Mouse (Mus musculus): ENCODE data around the gene Agap2. TPM values are rescaled to one million over a fixed set of nuclear protein-coding genes. Genes with fewer than 3 reads are reported as not detected.
A peak's percentile ranks its signal among the peaks of the same experiment; 100 is the strongest.

The Agap2 gene
- polyA plus RNA-seq, 1 experiment from 2014 or later, result 0.32 TPM

GRCm38 (mm10) chr10:127122018-127122417 lies 46.9 kb downstream of the Agap2 start:
- ATAC-seq (no peak), DNase-seq (ENCODE audit: low spot score) (no peak)
- H3K4me3 ChIP-seq (ENCODE audit: low read depth, low read length), result no peak overlapping the region
- no peak overlapping the region for H3K9ac ChIP-seq (replicated peaks; ENCODE audit: low read depth)
- 87% methylated on average over 3 of the region's 3 CpGs for WGBS
- H3K4me2 ChIP-seq (replicated peaks; ENCODE audit: low read depth, low read length), result no peak overlapping the region
- no peak for TF ChIP-seq EP300 (IDR thresholded peaks at IDR 0.05)
- no peak for TF ChIP-seq CTCF (IDR thresholded peaks at IDR 0.05)
- H3K36me3 ChIP-seq (ENCODE audit: insufficient read depth, low read length), result peaks cover 23% of the 10 kb centered on the region
- no peaks in the 10 kb centered on the region for H3K9me3 ChIP-seq (ENCODE audit: low read length)
- no peak overlapping the region for H3K27ac ChIP-seq (ENCODE audit: low read length)
- 0 out of 2 replicates have a peak, but pooled peaks cover 4% of the 10 kb centered on the region for H3K4me1 ChIP-seq (ENCODE audit: insufficient read depth, low read depth, low read length)
- H3K27me3 ChIP-seq (replicated peaks; ENCODE audit: insufficient read depth, low read length), result no peaks in the 10 kb centered on the region

GRCm38 (mm10) chr10:127122784-127123435 lies 47.8 kb downstream of the Agap2 start:
- no peak overlapping the region for H3K27ac ChIP-seq (ENCODE audit: low read length)
- H3K4me2 ChIP-seq (replicated peaks; ENCODE audit: low read depth, low read length), result peak overlapping the region; percentile 57
- 0 out of 2 replicates have a peak overlapping the region, but pooled peaks have one; percentile 16 for H3K4me3 ChIP-seq (ENCODE audit: low read depth, low read length)
- WGBS, result 9% methylated on average over 13 of the region's 13 CpGs
- H3K36me3 ChIP-seq (ENCODE audit: insufficient read depth, low read length), result peaks cover 16% of the 10 kb centered on the region
- ATAC-seq, result no peak
- DNase-seq (ENCODE audit: low spot score), result peak; percentile 45
- TF ChIP-seq EP300 (IDR thresholded peaks at IDR 0.05) (no peak), CTCF (IDR thresholded peaks at IDR 0.05) (no peak)
- no peaks in the 10 kb centered on the region for H3K27me3 ChIP-seq (replicated peaks; ENCODE audit: insufficient read depth, low read length)
- no peaks in the 10 kb centered on the region for H3K9me3 ChIP-seq (ENCODE audit: low read length)
- no peak overlapping the region for H3K9ac ChIP-seq (replicated peaks; ENCODE audit: low read depth)
- peaks cover 5% of the 10 kb centered on the region; the same call in 1 of the 2 replicates for H3K4me1 ChIP-seq (ENCODE audit: insufficient read depth, low read depth, low read length)

DNA sequence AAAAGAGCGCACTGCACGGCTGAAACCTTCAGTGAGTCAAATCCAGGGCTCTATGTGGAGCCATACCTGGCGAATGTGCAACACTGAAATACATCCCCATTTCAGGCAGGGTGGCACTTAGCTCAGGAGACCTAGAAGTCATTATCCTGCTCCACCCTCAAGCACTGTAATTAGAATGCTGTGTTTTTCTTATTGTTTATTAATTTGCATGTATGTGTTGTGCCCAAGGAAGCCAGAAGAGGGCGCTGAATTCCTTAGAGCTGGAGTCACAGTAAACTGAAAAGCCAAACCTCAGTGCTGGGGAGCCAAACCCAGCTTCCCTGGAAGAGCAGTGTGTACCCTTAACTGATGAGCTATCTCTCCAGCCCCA lies 48.3 kb downstream of the Agap2 start:
- H3K36me3 ChIP-seq (ENCODE audit: insufficient read depth, low read length), result peaks cover 13% of the 10 kb centered on the region
- H3K9ac ChIP-seq (replicated peaks; ENCODE audit: low read depth), result no peak overlapping the region
- peak; percentile 80 for DNase-seq (ENCODE audit: low spot score)
- TF ChIP-seq EP300 (IDR thresholded peaks at IDR 0.05) (no peak), CTCF (IDR thresholded peaks at IDR 0.05) (peak; percentile 83)
- no peak overlapping the region for H3K27ac ChIP-seq (ENCODE audit: low read length)
- peaks cover 8% of the 10 kb centered on the region; the same call in 1 of the 2 replicates for H3K4me1 ChIP-seq (ENCODE audit: insufficient read depth, low read depth, low read length)
- 10% methylated on average over 4 of the region's 4 CpGs for WGBS
- 0 out of 2 replicates have a peak overlapping the region, but pooled peaks have one; percentile 16 for H3K4me3 ChIP-seq (ENCODE audit: low read depth, low read length)
- peak overlapping the region; percentile 57 for H3K4me2 ChIP-seq (replicated peaks; ENCODE audit: low read depth, low read length)
- H3K9me3 ChIP-seq (ENCODE audit: low read length), result no peaks in the 10 kb centered on the region
- no peak for ATAC-seq
- no peaks in the 10 kb centered on the region for H3K27me3 ChIP-seq (replicated peaks; ENCODE audit: insufficient read depth, low read length)

DNA sequence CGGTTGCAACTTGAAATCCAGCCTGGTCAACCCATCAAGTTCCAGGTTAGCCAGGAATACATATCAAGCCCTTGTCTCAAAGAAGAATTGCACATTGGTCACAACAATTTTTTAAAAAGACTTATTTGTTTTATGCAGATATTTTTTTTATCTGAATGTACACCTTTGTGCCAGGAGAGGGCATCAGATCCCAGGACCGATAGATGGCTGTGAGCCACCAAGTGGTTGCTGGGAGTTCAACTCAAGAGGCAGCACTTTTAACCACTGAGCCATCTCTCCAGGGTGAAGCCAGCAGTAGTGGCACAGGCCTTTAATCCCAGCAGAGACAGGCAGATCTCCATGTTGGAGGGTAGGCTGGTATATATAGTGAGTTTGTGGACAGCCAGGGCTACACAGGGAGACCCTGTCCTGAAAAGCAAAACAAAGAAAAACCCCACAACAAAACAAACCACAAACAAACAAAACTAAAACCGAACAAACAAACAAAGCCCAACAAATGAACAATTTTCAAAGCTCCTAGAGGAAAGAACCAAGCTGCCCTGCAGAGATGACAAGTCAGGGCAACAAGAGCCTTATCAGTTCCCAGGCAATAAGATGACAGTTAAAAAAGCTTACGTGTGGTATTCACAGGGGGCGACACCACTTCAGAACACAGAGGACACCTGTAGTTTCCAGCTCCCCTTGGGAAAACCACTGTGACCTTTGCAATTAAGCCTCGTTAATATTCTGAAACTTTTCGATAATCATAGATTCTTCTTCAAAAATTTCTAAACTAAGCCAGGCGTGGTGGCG lies 50.3 kb downstream of the Agap2 start:
- DNase-seq (ENCODE audit: low spot score) (peak; percentile 77), ATAC-seq (no peak)
- no peaks in the 10 kb centered on the region for H3K36me3 ChIP-seq (ENCODE audit: insufficient read depth, low read length)
- TF ChIP-seq EP300 (IDR thresholded peaks at IDR 0.05) (no peak), CTCF (IDR thresholded peaks at IDR 0.05) (peak; percentile 70)
- H3K27me3 ChIP-seq (replicated peaks; ENCODE audit: insufficient read depth, low read length), result no peaks in the 10 kb centered on the region
- no peak overlapping the region for H3K4me2 ChIP-seq (replicated peaks; ENCODE audit: low read depth, low read length)
- H3K4me3 ChIP-seq (ENCODE audit: low read depth, low read length), result no peak overlapping the region
- H3K4me1 ChIP-seq (ENCODE audit: insufficient read depth, low read depth, low read length), result peaks cover 8% of the 10 kb centered on the region; the same call in 1 of the 2 replicates
- H3K9me3 ChIP-seq (ENCODE audit: low read length), result no peaks in the 10 kb centered on the region
- H3K9ac ChIP-seq (replicated peaks; ENCODE audit: low read depth), result no peak overlapping the region
- no peak overlapping the region for H3K27ac ChIP-seq (ENCODE audit: low read length)
- 73% methylated on average over 9 of the region's 9 CpGs for WGBS

DNA sequence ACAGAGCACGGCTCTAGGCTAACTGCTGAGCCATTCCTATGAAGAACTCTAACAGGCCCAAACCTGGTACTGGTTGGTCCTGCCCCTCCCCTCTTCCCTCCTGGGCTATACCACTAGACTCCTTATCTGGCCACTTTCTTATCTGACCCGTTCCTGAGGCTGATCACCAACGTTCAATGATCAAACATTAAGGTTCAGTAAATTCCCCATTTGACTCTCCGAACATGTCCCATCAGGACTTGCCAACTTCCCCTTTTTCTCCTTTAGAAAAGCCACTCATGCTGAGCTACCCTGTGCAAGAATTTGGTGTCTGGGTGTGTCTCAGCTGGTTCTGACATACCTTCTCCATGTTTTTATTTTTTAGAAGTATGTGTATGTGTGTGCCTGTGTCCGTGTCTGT lies 51.5 kb downstream of the Agap2 start:
- Histone ChIP-seq H3K9ac (replicated peaks; ENCODE audit: low read depth) (no peak overlapping the region), H3K27me3 (replicated peaks; ENCODE audit: insufficient read depth, low read length) (no peaks in the 10 kb centered on the region), H3K9me3 (ENCODE audit: low read length) (no peaks in the 10 kb centered on the region), H3K27ac (ENCODE audit: low read length) (no peak overlapping the region), H3K4me3 (ENCODE audit: low read depth, low read length) (no peak overlapping the region), H3K4me2 (replicated peaks; ENCODE audit: low read depth, low read length) (no peak overlapping the region), H3K4me1 (ENCODE audit: insufficient read depth, low read depth, low read length) (peaks cover 4% of the 10 kb centered on the region; the same call in 1 of the 2 replicates), H3K36me3 (ENCODE audit: insufficient read depth, low read length) (no peaks in the 10 kb centered on the region)
- WGBS, result 49% methylated on average over 5 of the region's 5 CpGs
- TF ChIP-seq EP300 (IDR thresholded peaks at IDR 0.05) (no peak), CTCF (IDR thresholded peaks at IDR 0.05) (no peak)
- ATAC-seq (no peak), DNase-seq (ENCODE audit: low spot score) (no peak)

GRCm38 (mm10) chr10:127127711-127128279 lies 52.7 kb downstream of the Agap2 start:
- Histone ChIP-seq H3K9me3 (ENCODE audit: low read length) (no peaks in the 10 kb centered on the region), H3K4me3 (ENCODE audit: low read depth, low read length) (no peak overlapping the region), H3K36me3 (ENCODE audit: insufficient read depth, low read length) (no peaks in the 10 kb centered on the region), H3K4me1 (ENCODE audit: insufficient read depth, low read depth, low read length) (peaks cover 4% of the 10 kb centered on the region; the same call in 1 of the 2 replicates), H3K4me2 (replicated peaks; ENCODE audit: low read depth, low read length) (no peak overlapping the region), H3K27me3 (replicated peaks; ENCODE audit: insufficient read depth, low read length) (no peaks in the 10 kb centered on the region), H3K9ac (replicated peaks; ENCODE audit: low read depth) (no peak overlapping the region), H3K27ac (ENCODE audit: low read length) (no peak overlapping the region)
- DNase-seq (ENCODE audit: low spot score) (peak; percentile 57), ATAC-seq (peak; percentile 43; the same call in 1 of the 2 replicates)
- 51% methylated on average over 7 of the region's 7 CpGs for whole genome bisulfite sequencing
- TF ChIP-seq EP300 (IDR thresholded peaks at IDR 0.05), result no peak
- TF ChIP-seq CTCF (IDR thresholded peaks at IDR 0.05), result no peak

Measured in lung, postnatal 0 days (tissue).